Mouse (Mus musculus): ENCODE data around the gene Rtraf. TPM values are rescaled to one million over a fixed set of nuclear protein-coding genes. Genes with fewer than 3 reads are reported as not detected.

Rtraf gene
- polyA plus RNA-seq, 1 experiment from 2014 or later = 237 TPM

DNA sequence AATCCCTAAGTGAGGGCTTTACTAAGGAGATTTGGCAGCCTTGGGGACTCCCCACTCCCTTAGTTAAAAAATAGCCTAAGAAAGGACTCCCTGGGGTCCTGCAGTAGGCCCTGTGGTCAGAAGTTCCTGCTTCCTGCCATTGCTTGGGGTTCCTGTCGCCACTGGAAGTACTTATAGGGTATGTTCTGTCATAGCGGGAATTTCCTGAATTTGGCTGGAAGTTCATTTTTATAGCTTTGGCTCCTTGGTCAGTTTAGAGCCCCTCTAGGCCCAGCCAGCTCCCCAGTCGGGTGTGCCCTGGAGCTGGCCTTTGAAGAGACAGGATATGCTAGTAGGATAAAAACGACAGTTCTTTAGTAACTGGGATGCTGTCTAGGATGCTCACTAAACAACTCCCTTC lies 28.7 kb downstream of the Rtraf start:
- Histone ChIP-seq H3K4me1 (no peaks in the 10 kb centered on the region), H3K4me2 (replicated peaks) (no peak overlapping the region), H3K27me3 (no peaks in the 10 kb centered on the region), H3K4me3 (no peak overlapping the region), H3K9me3 (no peaks in the 10 kb centered on the region), H3K27ac (no peak overlapping the region; the same call in 1 of the 2 replicates), H3K36me3 (peaks cover 35% of the 10 kb centered on the region), H3K9ac (no peak overlapping the region)
- ATAC-seq (ENCODE audit: insufficient number of reproducible peaks, insufficient read depth, low FRiP score, low TSS enrichment) = no peak
- 63% methylated on average over 4 of the region's 4 CpGs for WGBS

GRCm38 (mm10) chr14:19788443-19788842 lies 35.2 kb downstream of the Rtraf start:
- Histone ChIP-seq H3K4me2 (replicated peaks) (no peak overlapping the region), H3K36me3 (0 out of 2 replicates have a peak, but pooled peaks cover 5% of the 10 kb centered on the region), H3K4me3 (no peak overlapping the region), H3K27ac (no peak overlapping the region), H3K9me3 (no peaks in the 10 kb centered on the region), H3K27me3 (no peaks in the 10 kb centered on the region), H3K4me1 (no peaks in the 10 kb centered on the region), H3K9ac (no peak overlapping the region)
- ATAC-seq (ENCODE audit: insufficient number of reproducible peaks, insufficient read depth, low FRiP score, low TSS enrichment) = no peak
- 60% methylated on average over 1 of the region's 1 CpGs for WGBS

DNA sequence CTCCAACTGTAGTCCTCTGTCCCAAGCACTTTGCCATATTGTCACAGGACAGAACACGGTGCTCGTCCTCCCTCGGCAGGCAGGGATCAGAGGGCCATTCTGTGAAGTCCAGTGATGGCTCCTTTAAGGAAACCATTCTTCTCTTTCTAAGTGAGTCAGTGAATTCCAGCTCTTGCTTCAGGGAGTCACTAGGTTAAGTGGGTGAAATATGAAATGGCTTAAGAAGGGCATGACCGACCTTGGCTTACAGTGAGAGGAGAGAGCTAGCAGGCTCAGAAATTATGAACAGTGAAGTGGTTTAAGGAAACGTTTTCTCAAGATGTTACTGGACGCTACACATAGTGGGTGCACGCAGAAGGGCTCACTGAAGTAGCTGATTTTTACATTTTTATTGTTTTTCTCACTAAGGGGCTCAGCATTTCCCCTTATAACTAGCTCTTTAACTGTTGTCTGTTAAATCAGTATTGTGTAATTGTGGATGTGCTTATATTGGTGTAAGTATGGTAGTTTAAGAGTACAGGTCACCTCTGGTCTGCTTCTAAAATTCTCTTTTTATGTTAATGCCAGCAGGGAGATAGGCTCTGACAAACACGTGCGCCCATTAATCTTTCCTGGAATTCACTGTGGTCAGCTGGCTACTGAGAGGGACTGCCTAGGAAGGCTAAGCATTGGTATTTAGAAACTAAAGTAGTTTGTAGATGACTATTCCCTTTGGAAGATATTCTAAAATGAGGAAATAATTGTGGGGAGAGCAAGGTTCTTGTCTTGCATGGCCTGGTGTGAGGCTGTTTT lies 37.6 kb downstream of the Rtraf start:
- no peak for ATAC-seq (ENCODE audit: insufficient number of reproducible peaks, insufficient read depth, low FRiP score, low TSS enrichment)
- Histone ChIP-seq H3K27ac (no peak overlapping the region), H3K27me3 (no peaks in the 10 kb centered on the region), H3K4me2 (replicated peaks) (no peak overlapping the region), H3K9ac (no peak overlapping the region), H3K9me3 (no peaks in the 10 kb centered on the region), H3K4me3 (no peak overlapping the region), H3K4me1 (no peaks in the 10 kb centered on the region), H3K36me3 (peaks cover 18% of the 10 kb centered on the region)
- 86% methylated on average over 9 of the region's 9 CpGs for WGBS

DNA sequence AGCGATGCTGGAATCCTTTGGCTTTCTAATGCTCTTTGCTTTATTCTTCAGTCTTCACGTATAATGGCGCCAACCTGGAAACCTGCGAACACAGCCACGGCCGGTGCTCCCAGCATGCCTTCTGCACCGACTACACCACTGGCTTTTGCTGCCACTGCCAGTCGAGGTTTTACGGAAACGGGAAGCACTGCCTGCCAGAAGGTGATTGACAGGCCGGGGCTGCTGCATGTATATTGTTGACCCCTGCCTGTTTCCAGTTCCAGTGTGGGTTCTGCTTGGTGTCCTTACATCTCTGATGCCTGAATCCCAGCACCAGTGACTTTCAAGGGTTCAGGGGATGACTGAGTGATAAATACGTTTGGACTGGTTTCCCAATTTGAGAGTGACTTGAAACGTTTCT lies 45.7 kb downstream of the Rtraf start:
- no peak overlapping the region for H3K4me2 ChIP-seq (replicated peaks)
- no peak overlapping the region for H3K27ac ChIP-seq
- peaks cover 36% of the 10 kb centered on the region for H3K36me3 ChIP-seq
- WGBS = 89% methylated on average over 13 of the region's 13 CpGs
- H3K4me1 ChIP-seq = no peaks in the 10 kb centered on the region
- no peak overlapping the region for H3K4me3 ChIP-seq
- no peak for ATAC-seq (ENCODE audit: insufficient number of reproducible peaks, insufficient read depth, low FRiP score, low TSS enrichment)
- no peak overlapping the region for H3K9ac ChIP-seq
- H3K9me3 ChIP-seq = no peaks in the 10 kb centered on the region
- H3K27me3 ChIP-seq = no peaks in the 10 kb centered on the region

- WGBS = 88% methylated on average over 6 of the region's 6 CpGs
- no peaks in the 10 kb centered on the region for H3K4me1 ChIP-seq
- no peak overlapping the region for H3K4me2 ChIP-seq (replicated peaks)
- no peak overlapping the region for H3K9ac ChIP-seq
- H3K4me3 ChIP-seq = no peak overlapping the region
- H3K27me3 ChIP-seq = no peaks in the 10 kb centered on the region
- no peak overlapping the region for H3K27ac ChIP-seq
- no peaks in the 10 kb centered on the region for H3K9me3 ChIP-seq
- peaks cover 32% of the 10 kb centered on the region for H3K36me3 ChIP-seq
- no peak for ATAC-seq (ENCODE audit: insufficient number of reproducible peaks, insufficient read depth, low FRiP score, low TSS enrichment)
Observed at GRCm38 (mm10) chr14:19777365-19777764, 46.3 kb downstream of the Rtraf start.

DNA sequence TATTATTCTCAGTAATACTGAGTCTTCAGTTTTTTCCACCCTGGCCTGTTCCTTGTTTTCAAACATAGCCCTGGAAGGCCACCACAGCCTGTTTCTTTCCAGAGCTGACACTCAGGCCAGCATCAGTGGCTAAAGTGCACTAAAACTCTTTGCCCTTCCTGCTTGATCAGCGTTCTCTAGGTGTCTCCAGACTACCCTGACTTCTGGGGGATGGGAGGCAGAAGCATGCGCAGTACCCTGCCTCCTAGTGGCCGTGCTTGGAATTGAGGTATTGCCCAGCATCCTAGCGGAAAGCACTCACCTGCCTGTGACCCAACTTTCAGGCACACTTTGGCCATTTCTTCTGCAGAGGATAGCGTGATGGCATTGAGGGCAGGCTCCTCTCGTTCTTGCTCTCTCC lies 46.7 kb downstream of the Rtraf start:
- H3K4me2 ChIP-seq (replicated peaks) = no peak overlapping the region
- 44% methylated on average over 6 of the region's 6 CpGs for WGBS
- no peaks in the 10 kb centered on the region for H3K9me3 ChIP-seq
- H3K4me1 ChIP-seq = no peaks in the 10 kb centered on the region
- no peak overlapping the region for H3K27ac ChIP-seq
- no peak overlapping the region for H3K9ac ChIP-seq
- ATAC-seq (ENCODE audit: insufficient number of reproducible peaks, insufficient read depth, low FRiP score, low TSS enrichment) = no peak
- no peaks in the 10 kb centered on the region for H3K27me3 ChIP-seq
- peaks cover 27% of the 10 kb centered on the region for H3K36me3 ChIP-seq
- H3K4me3 ChIP-seq = no peak overlapping the region

- H3K36me3 ChIP-seq = peaks cover 23% of the 10 kb centered on the region
- no peak for ATAC-seq (ENCODE audit: insufficient number of reproducible peaks, insufficient read depth, low FRiP score, low TSS enrichment)
- H3K27me3 ChIP-seq = no peaks in the 10 kb centered on the region
- H3K9ac ChIP-seq = no peak overlapping the region
- no peak overlapping the region for H3K27ac ChIP-seq
- 92% methylated on average over 5 of the region's 5 CpGs for WGBS
- H3K4me3 ChIP-seq = no peak overlapping the region
- no peaks in the 10 kb centered on the region for H3K4me1 ChIP-seq
- H3K4me2 ChIP-seq (replicated peaks) = no peak overlapping the region
- H3K9me3 ChIP-seq = no peaks in the 10 kb centered on the region
Observed at GRCm38 (mm10) chr14:19776179-19776578, 47.4 kb downstream of the Rtraf start.

GRCm38 (mm10) chr14:19775491-19775890 lies 48.1 kb downstream of the Rtraf start:
- Histone ChIP-seq H3K4me1 (no peaks in the 10 kb centered on the region), H3K36me3 (peaks cover 19% of the 10 kb centered on the region)

GRCm38 (mm10) chr14:19774036-19774628 lies 49.5 kb downstream of the Rtraf start:
- peaks cover 17% of the 10 kb centered on the region for H3K36me3 ChIP-seq
- H3K4me1 ChIP-seq = peaks cover 6% of the 10 kb centered on the region; the same call in 1 of the 2 replicates
- H3K4me3 ChIP-seq = no peak overlapping the region
- no peak for ATAC-seq (ENCODE audit: insufficient number of reproducible peaks, insufficient read depth, low FRiP score, low TSS enrichment)
- H3K27ac ChIP-seq = no peak overlapping the region
- H3K4me2 ChIP-seq (replicated peaks) = no peak overlapping the region
- no peaks in the 10 kb centered on the region for H3K27me3 ChIP-seq
- 61% methylated on average over 13 of the region's 13 CpGs for WGBS
- H3K9ac ChIP-seq = no peak overlapping the region
- H3K9me3 ChIP-seq = no peaks in the 10 kb centered on the region

More at GRCm38 (mm10) chr14:19775491-19775890, 48.1 kb downstream of the Rtraf start:
- no peak overlapping the region for H3K27ac ChIP-seq
- 93% methylated on average over 4 of the region's 4 CpGs for WGBS
- no peak for ATAC-seq (ENCODE audit: insufficient number of reproducible peaks, insufficient read depth, low FRiP score, low TSS enrichment)
- no peak overlapping the region for H3K4me3 ChIP-seq
- H3K9ac ChIP-seq = no peak overlapping the region
- H3K9me3 ChIP-seq = no peaks in the 10 kb centered on the region
- no peak overlapping the region for H3K4me2 ChIP-seq (replicated peaks)
- H3K27me3 ChIP-seq = no peaks in the 10 kb centered on the region

GRCm38 (mm10) chr14:19771173-19771572 lies 52.5 kb downstream of the Rtraf start:
- H3K27ac ChIP-seq = no peak overlapping the region
- ATAC-seq (ENCODE audit: insufficient number of reproducible peaks, insufficient read depth, low FRiP score, low TSS enrichment) = no peak
- no peak overlapping the region for H3K9ac ChIP-seq
- H3K4me1 ChIP-seq = peaks cover 20% of the 10 kb centered on the region
- H3K36me3 ChIP-seq = peaks cover 13% of the 10 kb centered on the region
- WGBS = 70% methylated on average over 7 of the region's 7 CpGs
- H3K9me3 ChIP-seq = no peaks in the 10 kb centered on the region
- no peak overlapping the region for H3K4me2 ChIP-seq (replicated peaks)
- no peaks in the 10 kb centered on the region for H3K27me3 ChIP-seq
- H3K4me3 ChIP-seq = no peak overlapping the region

DNA sequence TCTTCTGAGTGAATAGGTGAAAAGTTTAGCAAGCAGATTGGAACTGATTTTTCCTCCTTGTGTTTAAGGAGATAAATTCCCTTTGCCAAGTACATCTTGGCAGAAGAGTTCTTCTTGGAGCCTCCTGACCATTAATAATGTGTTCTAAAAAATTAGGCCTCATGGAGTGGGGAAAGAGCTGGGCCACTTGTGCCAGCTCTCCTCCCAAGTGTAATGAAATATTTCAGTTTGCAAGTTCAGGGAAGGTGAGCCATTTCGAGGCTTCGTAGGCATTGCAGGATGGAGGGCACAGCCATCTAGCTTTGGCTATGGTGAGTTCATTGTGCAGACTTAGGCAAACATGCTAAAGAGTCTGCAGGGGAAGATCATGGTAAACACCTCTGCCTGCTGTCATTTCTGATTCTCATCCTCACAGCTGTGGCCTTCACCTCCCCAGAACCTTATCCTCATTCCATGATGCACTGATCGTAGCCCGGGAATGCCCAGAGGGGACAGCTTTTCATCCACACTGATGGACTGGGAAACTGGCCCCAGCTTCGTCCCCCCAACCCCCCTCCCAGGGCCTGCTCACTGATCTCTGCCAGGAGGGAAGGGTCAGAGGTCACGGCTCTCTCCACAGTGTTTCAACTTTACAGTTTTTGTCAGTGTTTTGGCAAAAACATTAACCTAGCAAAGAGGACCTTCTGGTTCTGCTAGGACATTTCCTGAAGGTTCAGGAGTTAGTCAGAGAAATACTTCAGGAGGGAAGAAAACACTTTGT lies 54.0 kb downstream of the Rtraf start:
- no peak overlapping the region for H3K4me2 ChIP-seq (replicated peaks)
- WGBS = 21% methylated on average over 6 of the region's 6 CpGs
- no peak overlapping the region for H3K9ac ChIP-seq
- ATAC-seq (ENCODE audit: insufficient number of reproducible peaks, insufficient read depth, low FRiP score, low TSS enrichment) = no peak
- H3K4me3 ChIP-seq = no peak overlapping the region
- H3K36me3 ChIP-seq = peaks cover 24% of the 10 kb centered on the region; the same call in 1 of the 2 replicates
- H3K9me3 ChIP-seq = no peaks in the 10 kb centered on the region
- no peaks in the 10 kb centered on the region for H3K27me3 ChIP-seq
- H3K27ac ChIP-seq = no peak overlapping the region
- H3K4me1 ChIP-seq = peaks cover 25% of the 10 kb centered on the region
